Mouse (Mus musculus) gastrocnemius, adult 2 months (tissue): ENCODE data around the gene Olfr1241. TPM values are rescaled to one million over a fixed set of nuclear protein-coding genes. Genes with fewer than 3 reads are reported as not detected.

Source experiments
- DNase-seq: peaks from one replicate; pipeline ENCODE4 v3.0.0; 2022
- H3K27ac ChIP-seq: fragments of 200-600 bp; 2 replicates; pipeline ENCODE4 v1.8.1; 2022; ENCODE audit warnings: mild to moderate bottlenecking
- H3K4me3 ChIP-seq: fragments of 200-600 bp; 2 replicates; pipeline ENCODE4 v1.8.1; 2022; ENCODE audit warnings: mild to moderate bottlenecking, moderate library complexity
- CTCF ChIP-seq: fragments of 200-600 bp; IDR thresholded peaks from 2 replicates; pipeline ENCODE4 v1.8.1; 2022; ENCODE audit warnings: antibody characterized with exemption, mild to moderate bottlenecking, moderate library complexity
- intact Hi-C: fragments of 180-260 bp; cut with DNase I; formaldehyde crosslinking; loops from one replicate; pipeline ENCODE4 v1.15.1; 2025
- long read RNA-seq, 2 experiments: library from polyadenylated mRNA; stranded (forward); transcript quantifications; one replicate each; pipeline ENCODE4 v2.0.0; 2021
- total RNA-seq, 2 experiments: library from RNA; stranded (reverse); gene quantifications; 2 replicates each; pipeline ENCODE4 v1.2.3; 2021

The Olfr1241 gene
- not detected for total RNA-seq
- long read RNA-seq, experiment 1, result 0 reads
- long read RNA-seq, experiment 2, result 0 reads

DNA sequence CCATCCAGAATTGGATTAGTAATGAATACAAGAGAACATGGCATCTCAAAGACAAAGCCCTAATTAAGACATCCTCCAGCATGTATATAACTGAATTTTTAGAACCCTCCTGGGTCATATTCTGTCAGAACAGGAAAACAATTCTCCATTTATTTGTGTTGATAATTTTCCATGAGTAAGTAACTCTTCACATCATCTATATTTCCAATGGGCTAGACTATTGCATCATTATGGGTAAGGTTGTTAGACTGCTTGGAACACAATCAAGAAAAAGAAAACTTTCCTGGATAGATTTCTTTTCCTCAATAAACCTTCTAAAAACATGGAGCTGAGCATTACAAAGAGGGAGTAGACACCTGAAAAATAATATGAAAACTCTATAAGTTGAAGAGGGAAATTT is at the start of gene Olfr1241:
Olfr1241 (minus strand) TSS at position 101 of the 400 bp plus-strand sequence.
- no peak for TF ChIP-seq CTCF
- H3K4me3 ChIP-seq, result no peak within 1 kb of the TSS
- no peak within 1 kb of the TSS for H3K27ac ChIP-seq
- intact Hi-C loops, result no loop called here
- no peak for DNase-seq

DNA sequence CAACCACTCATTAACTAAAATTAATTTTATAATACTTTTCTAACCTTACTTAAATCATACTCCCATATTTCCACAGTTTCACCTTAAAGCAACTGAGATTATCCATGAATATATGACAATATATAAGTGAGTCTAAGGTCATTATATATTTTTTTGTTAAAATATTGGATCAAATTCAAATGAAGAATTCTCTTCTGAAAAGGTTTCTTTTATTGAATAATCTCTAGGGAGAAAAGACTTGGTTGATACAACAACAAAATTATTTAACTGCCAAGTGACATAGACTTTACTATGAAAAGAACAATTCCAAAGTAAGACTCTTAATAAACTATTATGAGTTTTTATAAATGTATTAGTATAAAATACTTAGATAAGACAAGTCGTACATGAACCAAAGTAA is 44.5 kb upstream of the Olfr1241 start, which contains the start of gene Olfr1243:
Olfr1243 (minus strand) TSS at position 101 of the 400 bp plus-strand sequence.
- no peak within 1 kb of the TSS for H3K27ac ChIP-seq
- intact Hi-C loops, result no loop called here
- no peak for DNase-seq
- no peak for TF ChIP-seq CTCF
- no peak within 1 kb of the TSS for H3K4me3 ChIP-seq

DNA sequence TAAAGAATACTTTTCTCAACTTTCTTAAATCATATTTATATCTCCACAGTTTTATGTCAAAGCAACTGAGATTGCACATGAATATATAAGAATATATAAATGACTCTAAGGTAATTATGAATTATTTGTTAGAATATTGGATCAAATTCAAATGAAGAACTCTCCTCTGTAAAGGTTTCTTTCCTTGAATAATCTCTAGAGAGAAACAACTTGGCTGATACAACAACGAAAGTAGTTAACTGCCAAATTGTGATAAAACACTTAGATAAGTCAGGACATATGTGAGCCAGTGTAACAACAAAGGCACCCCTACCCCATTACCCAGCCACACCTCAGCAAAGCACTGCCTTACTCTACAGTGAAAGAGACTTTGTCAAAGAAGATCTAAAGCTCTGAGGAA is 11.3 kb upstream of the Olfr1241 start, which contains the start of gene Olfr1242:
Olfr1242 (minus strand) TSS at position 101 of the 400 bp plus-strand sequence.
- TF ChIP-seq CTCF, result no peak
- Histone ChIP-seq H3K27ac (no peak within 1 kb of the TSS), H3K4me3 (no peak within 1 kb of the TSS)
- no peak for DNase-seq
- intact Hi-C loops, result no loop called here

- DNase-seq, result no peak
- TF ChIP-seq CTCF, result no peak
- H3K27ac ChIP-seq, result no peak within 1 kb of the TSS
- H3K4me3 ChIP-seq, result no peak within 1 kb of the TSS
- intact Hi-C loops, result no loop called here
Observed at GRCm38 (mm10) chr2:89442900-89443299, 44.0 kb downstream of the Olfr1241 start, which contains the start of gene Olfr1240. TSS of gene Olfr1240 (minus strand) at chr2:89443000.

Other genes starting within 250 kb of the Olfr1241 start
- gene Olfr1228, start 233.1 kb downstream of the Olfr1241 start, total RNA-seq, result not detected
- not detected for gene Olfr1229, start 199.1 kb downstream of the Olfr1241 start, total RNA-seq
- gene Olfr1230, start 189.9 kb downstream of the Olfr1241 start, total RNA-seq, result not detected
- not detected for gene Olfr1231, start 180.1 kb downstream of the Olfr1241 start, total RNA-seq
- not detected for gene Olfr1232, start 157.5 kb downstream of the Olfr1241 start, total RNA-seq
- gene Olfr1233, start 144.7 kb downstream of the Olfr1241 start, total RNA-seq, result not detected
- not detected for gene Olfr1234, start 122.3 kb downstream of the Olfr1241 start, total RNA-seq
- gene Olfr1238, start 77.5 kb downstream of the Olfr1241 start, total RNA-seq, result not detected
- gene Olfr1239, start 66.7 kb downstream of the Olfr1241 start, total RNA-seq, result not detected
- gene Olfr1240, start 44.1 kb downstream of the Olfr1241 start, total RNA-seq, result not detected
- not detected for gene Olfr1242, start 11.2 kb upstream of the Olfr1241 start, total RNA-seq
- gene Olfr1243, start 44.4 kb upstream of the Olfr1241 start, total RNA-seq, result not detected
- gene Olfr1245, start 91.3 kb upstream of the Olfr1241 start, total RNA-seq, result not detected
- gene Olfr1246, start 106.0 kb upstream of the Olfr1241 start, total RNA-seq, result not detected
- under 1 TPM; 0.03 to 0.06 TPM for gene Olfr1247, start 127.0 kb upstream of the Olfr1241 start, total RNA-seq
- gene Olfr1248, start 131.1 kb upstream of the Olfr1241 start, total RNA-seq, result not detected
- gene Olfr1249, start 147.9 kb upstream of the Olfr1241 start, total RNA-seq, result not detected
- gene Olfr1250, start 174.3 kb upstream of the Olfr1241 start, total RNA-seq, result not detected
- not detected for gene Olfr1251, start 184.8 kb upstream of the Olfr1241 start, total RNA-seq
- gene Olfr1252, start 237.9 kb upstream of the Olfr1241 start, total RNA-seq, result not detected